Mouse (Mus musculus): ENCODE results near the gene Carmil1. TPM values are rescaled to one million over a fixed set of nuclear protein-coding genes. Genes with fewer than 3 reads are reported as not detected.

Gene Carmil1
- total and polyA plus RNA-seq, 3 experiments = 0.15 to 1.2 TPM; not detected in 1

- H3K4me1 ChIP-seq (ENCODE audit: control insufficient read depth in 1 of 2, insufficient read depth in 2 of 2, low read length in 2 of 2) = no peaks in the 10 kb centered on the region
These were observed 149.9 kb downstream of the Carmil1 start for GRCm38 (mm10) chr13:24130741-24131140.

DNA sequence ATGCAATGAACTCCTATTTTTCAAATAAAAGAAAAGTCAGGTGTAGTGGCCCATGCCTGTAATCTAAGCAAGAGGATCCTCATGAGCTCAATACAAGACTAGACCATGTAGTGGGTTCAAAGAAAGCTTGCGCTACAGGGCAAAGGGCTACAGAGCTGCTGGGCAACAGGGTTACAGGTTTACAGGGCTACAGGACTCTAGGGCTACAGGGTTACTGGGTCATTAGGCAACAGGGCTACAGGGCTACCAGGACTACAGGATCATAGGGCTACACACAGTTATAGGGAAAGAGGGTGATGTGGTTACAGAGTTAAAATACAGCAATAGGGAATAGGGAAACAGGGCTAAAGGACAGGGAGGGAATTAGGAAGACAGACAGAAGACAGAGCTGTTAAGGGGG is 151.9 kb downstream of the Carmil1 start:
- H3K79me2 ChIP-seq (ENCODE audit: control insufficient read depth, insufficient read depth, low read length, poor library complexity) = no peaks in the 10 kb centered on the region
- no peak overlapping the region for H3K27ac ChIP-seq (ENCODE audit: control insufficient read depth, low read depth, low read length)
- H3K9me3 ChIP-seq (replicated peaks; ENCODE audit: insufficient read depth, low read length) = no peaks in the 10 kb centered on the region
- TF ChIP-seq NELFE (IDR thresholded peaks at IDR 0.05; ENCODE audit: low read depth, low read length) = no peak
- no peak for TF ChIP-seq KAT2A (conservative IDR thresholded peaks at IDR 0.05; ENCODE audit: low read depth, low read length)
- TF ChIP-seq RAD21 (IDR thresholded peaks at IDR 0.05; ENCODE audit: low read depth, low read length) = no peak
- TF ChIP-seq SIN3A (IDR thresholded peaks at IDR 0.05; ENCODE audit: low read length) = no peak
- TF ChIP-seq USF2 (IDR thresholded peaks at IDR 0.05; ENCODE audit: borderline replicate concordance in 1 of 2, insufficient read depth in 1 of 2, low read depth in 1 of 2, low read length in 2 of 2) = no peak
- no peak for TF ChIP-seq TBP (IDR thresholded peaks at IDR 0.05; ENCODE audit: low read depth, low read length)
- no peak for TF ChIP-seq MAX (IDR thresholded peaks at IDR 0.05; ENCODE audit: low read length)
- no peak for TF ChIP-seq MXI1 (IDR thresholded peaks at IDR 0.05; ENCODE audit: low read depth, low read length)
- TF ChIP-seq GATA1 (IDR thresholded peaks at IDR 0.05; ENCODE audit: low read depth, low read length) = no peak
- no peak for TF ChIP-seq ZC3H11A (IDR thresholded peaks at IDR 0.05; ENCODE audit: low read depth, low read length)
- no peak for TF ChIP-seq CTCF (IDR thresholded peaks at IDR 0.05 in 2 of 3, conservative IDR thresholded peaks at IDR 0.05 in 1 of 3; ENCODE audit: control insufficient read depth in 1 of 3, insufficient read depth in 1 of 3, low read depth in 2 of 3, low read length in 3 of 3, poor library complexity in 1 of 3, severe bottlenecking in 1 of 3)
- TF ChIP-seq RCOR1 (IDR thresholded peaks at IDR 0.05; ENCODE audit: low read depth, low read length) = no peak
- no peak for TF ChIP-seq ELF1 (IDR thresholded peaks at IDR 0.05; ENCODE audit: low read depth, low read length)
- no peak for TF ChIP-seq POLR2AphosphoS2 (IDR thresholded peaks at IDR 0.05; ENCODE audit: low read length)
- no peak for TF ChIP-seq ZNF384 (IDR thresholded peaks at IDR 0.05; ENCODE audit: low read depth, low read length)
- H3K4me3 ChIP-seq (ENCODE audit: control insufficient read depth in 1 of 2, insufficient read depth in 1 of 2, low read depth in 2 of 2, low read length in 2 of 2) = no peak overlapping the region
- no peak overlapping the region for H3K9ac ChIP-seq (ENCODE audit: control insufficient read depth, low read depth, low read length, poor library complexity, severe bottlenecking)
- no peaks in the 10 kb centered on the region for H3K4me1 ChIP-seq (ENCODE audit: control insufficient read depth in 1 of 2, insufficient read depth in 2 of 2, low read length in 2 of 2)
- H3K27me3 ChIP-seq (ENCODE audit: control insufficient read depth in 1 of 2, insufficient read depth in 2 of 2, low read length in 2 of 2) = no peaks in the 10 kb centered on the region; a peak in 1 of 4 replicates
- H3K36me3 ChIP-seq (ENCODE audit: control insufficient read depth in 1 of 2, insufficient read depth in 2 of 2, low read length in 2 of 2) = no peaks in the 10 kb centered on the region
- no peak for DNase-seq (ENCODE audit: low read depth, low spot score)

More at GRCm38 (mm10) chr13:24130741-24131140, 149.9 kb downstream of the Carmil1 start:
- peaks cover 0 to 2% of the 10 kb centered on the region in 2 experiments; a peak in 1 of 4 replicates for H3K27me3 ChIP-seq (ENCODE audit: control insufficient read depth in 1 of 2, insufficient read depth in 2 of 2, low read length in 2 of 2)
- no peak overlapping the region for H3K9ac ChIP-seq (ENCODE audit: control insufficient read depth, low read depth, low read length, poor library complexity, severe bottlenecking)
- TF ChIP-seq USF1 (IDR thresholded peaks at IDR 0.05; ENCODE audit: low read depth, low read length) (no peak), TBP (IDR thresholded peaks at IDR 0.05; ENCODE audit: low read depth, low read length) (no peak), GABPA (IDR thresholded peaks at IDR 0.05; ENCODE audit: low read depth, low read length) (no peak), MYC (IDR thresholded peaks at IDR 0.05; ENCODE audit: low read depth, low read length) (no peak), TCF12 (IDR thresholded peaks at IDR 0.05; ENCODE audit: low read depth, low read length) (no peak), MAZ (IDR thresholded peaks at IDR 0.05; ENCODE audit: low read depth, low read length) (no peak), NRF1 (IDR thresholded peaks at IDR 0.05; ENCODE audit: insufficient read depth, low read depth, low read length, poor library complexity, severe bottlenecking) (no peak)
- no peak overlapping the region for H3K4me3 ChIP-seq (ENCODE audit: control insufficient read depth in 1 of 2, insufficient read depth in 1 of 2, low read depth in 2 of 2, low read length in 2 of 2)
- no peaks in the 10 kb centered on the region for H3K36me3 ChIP-seq (ENCODE audit: control insufficient read depth in 1 of 2, insufficient read depth in 2 of 2, low read length in 2 of 2)
- H3K27ac ChIP-seq (ENCODE audit: control insufficient read depth, low read depth, low read length) = no peak overlapping the region
- no peak for DNase-seq (ENCODE audit: low read depth, low spot score)
- H3K79me2 ChIP-seq (ENCODE audit: control insufficient read depth, insufficient read depth, low read length, poor library complexity) = no peaks in the 10 kb centered on the region
- no peaks in the 10 kb centered on the region for H3K9me3 ChIP-seq (replicated peaks; ENCODE audit: insufficient read depth, low read length)

Measured in MEL (cell line).